Mouse (Mus musculus) myocyte (in vitro differentiated cells): ENCODE results near the gene Panx1.

Experiments
- CEBPB ChIP-seq: IDR thresholded peaks from 2 replicates; pipeline ENCODE4 v1.6.1; 2011; ENCODE audit warnings: mild to moderate bottlenecking, moderate library complexity; ENCODE audit not compliant: poor library complexity, insufficient read depth, severe bottlenecking
- E2F4 ChIP-seq: IDR thresholded peaks from one replicate; pipeline ENCODE4 v1.6.1; 2011; ENCODE audit warnings: mild to moderate bottlenecking, control low read depth, moderate library complexity; ENCODE audit not compliant: insufficient read depth
- MAX ChIP-seq: IDR thresholded peaks from one replicate; pipeline ENCODE4 v1.6.1; 2011; ENCODE audit warnings: low read depth, mild to moderate bottlenecking, control low read depth
- MYOD1 ChIP-seq, 3 experiments: IDR thresholded peaks; one replicate each; pipeline ENCODE4 v1.6.1; 2011; ENCODE audit warnings: control low read depth in 2 of 3, low read depth in 2 of 3, mild to moderate bottlenecking in 2 of 3, moderate library complexity in 1 of 3; ENCODE audit not compliant: insufficient read length in 2 of 3, control insufficient read depth in 1 of 3
- MYOG ChIP-seq, 3 experiments: IDR thresholded peaks; one replicate each; pipeline ENCODE4 v1.6.1; 2011; ENCODE audit warnings: control low read depth in 2 of 3, low read depth in 2 of 3, mild to moderate bottlenecking in 2 of 3; ENCODE audit not compliant: insufficient read length in 2 of 3, control insufficient read depth in 1 of 3, insufficient read depth in 1 of 3
- POLR2A ChIP-seq: IDR thresholded peaks from one replicate; pipeline ENCODE4 v1.6.1; 2011; ENCODE audit warnings: low read depth, mild to moderate bottlenecking, control low read depth, moderate library complexity; ENCODE audit not compliant: insufficient read length
- POLR2AphosphoS2 ChIP-seq: IDR thresholded peaks from one replicate; pipeline ENCODE4 v1.6.1; 2011; ENCODE audit warnings: low read depth, control low read depth; ENCODE audit not compliant: insufficient read length
- SRF ChIP-seq: IDR thresholded peaks from one replicate; pipeline ENCODE4 v1.6.1; 2011; ENCODE audit warnings: low read depth; ENCODE audit not compliant: control insufficient read depth, insufficient read length
- TCF12 ChIP-seq: IDR thresholded peaks from one replicate; pipeline ENCODE4 v1.6.1; 2011; ENCODE audit warnings: mild to moderate bottlenecking, control low read depth; ENCODE audit not compliant: poor library complexity, insufficient read depth, severe bottlenecking
- USF1 ChIP-seq: IDR thresholded peaks from one replicate; pipeline ENCODE4 v1.6.1; 2011; ENCODE audit warnings: low read depth, mild to moderate bottlenecking, control low read depth, moderate library complexity

DNA sequence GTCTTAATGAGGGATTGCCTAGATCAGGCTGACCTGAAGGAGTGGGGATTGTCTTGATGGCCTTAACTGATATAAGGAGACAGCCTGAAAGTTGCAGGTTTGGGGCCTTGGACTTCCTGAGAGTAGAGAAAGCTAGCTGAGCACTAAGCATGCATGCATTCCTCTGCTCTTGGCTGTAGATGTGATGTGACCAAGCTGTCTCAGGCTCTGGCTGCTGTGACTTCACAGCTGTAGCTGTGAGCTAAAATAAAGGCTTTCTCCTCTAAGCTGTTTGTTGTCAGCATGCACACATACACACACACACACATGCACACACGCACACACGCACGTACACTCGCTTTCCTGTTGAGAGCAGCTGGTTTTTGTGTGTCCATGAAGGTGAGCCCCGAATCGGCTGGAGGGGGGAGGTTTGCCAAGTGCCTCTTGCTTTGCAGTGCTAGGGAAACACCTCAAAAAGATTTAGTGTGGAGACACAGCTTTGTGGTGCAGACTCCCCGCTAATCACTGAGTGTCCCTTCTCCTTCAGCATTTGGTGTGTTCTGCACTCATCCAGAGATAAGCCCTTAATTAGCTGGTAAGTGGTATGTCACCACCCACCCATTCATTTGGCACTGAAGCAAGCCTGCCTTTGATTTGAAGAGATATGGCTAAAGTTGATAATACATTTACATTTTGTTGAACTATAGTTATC is 22.9 kb upstream of the Panx1 start:
- TF ChIP-seq POLR2A (no peak), SRF (no peak), E2F4 (no peak), MAX (no peak), USF1 (no peak), POLR2AphosphoS2 (no peak), MYOG (IDR thresholded peaks at IDR 0.05; ENCODE audit: control insufficient read depth in 1 of 3, insufficient read depth in 1 of 3, insufficient read length in 2 of 3, low read depth in 2 of 3) (no peak), TCF12 (no peak), CEBPB (no peak), MYOD1 (IDR thresholded peaks at IDR 0.05; ENCODE audit: control insufficient read depth in 1 of 3, insufficient read length in 2 of 3, low read depth in 2 of 3) (no peak)
